Mouse (Mus musculus): Measurements from ENCODE around the gene Gm10073.
"Not testable (repeated sequence)": the region's sequence is repeated elsewhere in the genome, so short reads cannot be mapped to it uniquely, and the experiment has no call there.

Gene Gm10073

DNA sequence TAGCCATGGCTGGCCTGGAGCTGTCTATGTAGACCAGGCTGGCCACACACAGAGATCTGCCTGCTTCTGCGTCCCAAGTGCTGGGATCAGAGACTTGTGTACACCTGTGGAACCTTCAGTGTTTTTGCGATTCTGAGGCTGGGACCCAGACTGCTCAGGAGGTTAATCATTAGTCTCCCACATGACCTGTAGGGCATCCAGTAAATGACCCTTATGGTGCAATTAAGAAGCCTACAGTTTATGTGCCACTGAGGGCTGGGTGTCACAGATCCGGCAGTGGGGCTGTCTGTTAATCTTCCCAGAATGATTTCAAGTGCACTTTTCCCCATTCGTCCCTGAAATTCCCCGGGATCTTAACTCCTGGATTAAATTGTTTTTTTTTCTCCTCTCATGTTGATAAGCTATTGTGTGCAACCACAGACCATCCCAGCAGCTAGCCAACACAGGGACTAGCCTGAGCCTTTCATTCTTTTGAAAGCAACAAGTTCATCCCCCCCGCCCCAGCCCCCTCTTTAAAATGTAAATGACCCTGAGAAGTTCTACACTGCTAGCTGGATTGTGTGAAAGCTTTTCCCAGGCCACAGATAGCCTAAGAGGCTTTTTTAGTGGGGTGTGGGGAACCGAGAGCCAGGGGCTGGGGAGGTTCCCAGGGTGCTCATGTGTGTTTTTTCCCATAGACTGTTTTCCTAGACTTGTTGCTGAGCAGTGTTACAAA, 26.2 kb upstream of the Gm10073 start:
- peak; percentile 86 for DNase-seq (ENCODE audit: low read depth, low spot score)

DNA sequence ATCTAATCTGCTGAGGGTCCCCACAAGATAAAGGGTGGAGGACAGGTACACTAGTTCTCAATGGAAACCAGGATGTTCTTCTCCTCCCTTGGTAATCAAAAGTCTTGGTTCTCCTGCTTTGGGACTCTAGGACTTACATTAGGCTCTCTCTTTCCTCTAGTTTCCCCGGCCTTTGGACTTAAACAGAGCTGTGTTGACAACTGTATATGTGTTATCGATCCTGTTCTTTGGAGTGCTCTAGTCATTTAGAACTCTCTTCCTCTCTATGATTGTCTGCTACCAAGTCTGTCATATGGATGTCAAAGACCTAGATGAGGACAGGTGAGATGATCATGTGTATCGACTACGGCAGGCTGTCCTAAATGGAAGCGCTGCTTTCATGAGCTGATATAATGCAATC, 23.8 kb upstream of the Gm10073 start:
- no peak for DNase-seq (ENCODE audit: low read depth, low spot score)

DNA sequence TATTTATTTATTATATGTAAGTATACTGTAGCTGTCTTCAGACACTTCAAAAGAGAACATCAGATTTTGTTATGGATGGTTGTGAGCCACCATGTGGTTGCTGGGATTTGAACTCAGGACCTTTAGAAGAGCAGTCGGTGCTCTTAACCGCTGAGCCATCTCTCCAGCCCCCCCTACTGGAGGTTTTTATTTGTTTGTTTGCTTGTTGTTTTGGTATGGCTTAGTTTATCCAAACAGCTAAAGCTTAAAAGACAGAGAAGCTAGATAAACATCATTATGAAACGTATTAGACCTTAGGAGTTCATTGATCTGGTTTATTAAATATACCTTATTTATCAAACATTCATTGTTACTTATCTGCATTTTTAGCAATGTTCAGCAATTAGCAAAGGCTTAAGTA, 22.4 kb upstream of the Gm10073 start:
- peak; percentile 57 for DNase-seq (ENCODE audit: low read depth, low spot score)

DNA sequence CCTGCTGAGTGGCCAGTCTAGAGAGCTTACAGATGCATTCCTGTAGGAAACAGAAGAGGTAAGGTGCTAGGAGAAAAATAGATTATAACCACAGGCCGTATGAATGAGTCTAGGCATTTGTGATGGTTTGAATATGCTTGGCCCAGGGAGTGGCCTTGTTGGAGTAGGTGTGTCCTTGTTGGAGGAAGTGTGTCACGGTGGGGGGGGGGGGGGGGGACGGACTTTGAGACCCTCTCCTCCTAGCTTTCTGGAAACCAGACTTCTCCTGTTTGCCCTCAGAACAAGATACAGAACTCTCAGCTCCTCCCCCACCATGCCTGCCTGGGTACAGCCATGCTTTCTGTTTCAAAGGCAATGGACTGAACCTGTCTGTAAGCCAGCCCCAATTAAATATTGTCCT, 19.2 kb upstream of the Gm10073 start:
- no peak for DNase-seq (ENCODE audit: low read depth, low spot score)

- DNase-seq (ENCODE audit: low read depth, low spot score), result no peak
Measured at GRCm38 (mm10) chr8:106588443-106589431, 15.5 kb upstream of the Gm10073 start.

DNA sequence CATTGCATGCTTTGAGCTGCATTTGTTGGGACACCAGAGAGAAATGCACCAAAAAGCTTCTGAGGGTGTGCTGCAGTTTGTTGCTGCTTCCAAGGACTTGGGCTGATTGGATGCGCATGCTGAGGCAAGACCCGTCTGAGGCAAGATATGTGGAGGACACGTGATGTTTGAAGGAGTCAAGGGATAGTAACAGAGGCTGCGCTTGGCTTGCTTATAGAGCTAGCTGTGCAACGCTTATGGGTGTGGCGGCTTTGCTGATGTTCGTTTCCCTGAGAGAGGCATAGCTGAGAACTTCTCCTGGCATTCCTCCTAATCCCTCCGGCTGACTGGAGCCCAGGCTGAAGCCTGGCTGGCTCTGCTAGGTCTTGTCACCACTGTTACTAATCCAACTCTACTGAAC, 13.6 kb upstream of the Gm10073 start:
- peak; percentile 80 for DNase-seq (ENCODE audit: low read depth, low spot score)

- DNase-seq (ENCODE audit: low read depth, low spot score), result no peak
Measured at GRCm38 (mm10) chr8:106585671-106586037, 12.4 kb upstream of the Gm10073 start.

DNA sequence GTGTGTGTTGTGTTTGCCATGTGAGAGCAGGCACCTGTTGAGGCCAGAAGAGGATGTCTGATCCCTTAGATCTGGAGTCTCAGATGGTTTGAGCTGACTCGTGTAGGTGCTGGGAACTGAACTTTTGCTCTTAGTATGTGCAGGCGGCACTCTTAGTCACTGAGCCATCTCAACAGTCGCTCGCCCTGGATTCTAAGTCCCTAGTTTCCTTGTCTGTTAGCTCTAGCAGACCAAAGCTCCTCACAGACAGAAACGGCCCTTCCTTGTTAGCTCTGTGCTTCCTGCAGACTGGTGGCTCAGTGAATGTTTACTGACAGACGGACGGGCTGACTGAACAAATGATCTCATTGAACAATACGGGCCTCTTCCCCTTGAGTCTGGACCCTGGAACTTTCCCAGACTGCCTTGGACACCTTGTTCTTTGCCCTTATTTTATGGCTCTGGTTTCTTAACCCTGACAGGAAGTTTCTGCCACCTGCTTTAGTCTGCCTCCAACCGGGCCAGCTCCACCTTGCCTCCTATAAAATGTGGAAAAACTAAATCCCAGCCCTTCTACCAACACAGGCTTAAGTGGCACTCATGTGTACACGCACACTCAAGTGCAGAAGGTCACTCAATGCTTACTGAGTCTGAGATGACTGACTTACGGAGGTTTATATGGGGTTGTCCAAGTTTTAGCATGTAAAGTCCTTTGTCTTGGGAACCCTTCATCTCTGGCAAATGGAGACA, 11.8 kb upstream of the Gm10073 start:
- DNase-seq (ENCODE audit: low read depth, low spot score), result no peak

- DNase-seq (ENCODE audit: low read depth, low spot score), result no peak
Measured at GRCm38 (mm10) chr8:106581344-106582088, 8.3 kb upstream of the Gm10073 start.

DNA sequence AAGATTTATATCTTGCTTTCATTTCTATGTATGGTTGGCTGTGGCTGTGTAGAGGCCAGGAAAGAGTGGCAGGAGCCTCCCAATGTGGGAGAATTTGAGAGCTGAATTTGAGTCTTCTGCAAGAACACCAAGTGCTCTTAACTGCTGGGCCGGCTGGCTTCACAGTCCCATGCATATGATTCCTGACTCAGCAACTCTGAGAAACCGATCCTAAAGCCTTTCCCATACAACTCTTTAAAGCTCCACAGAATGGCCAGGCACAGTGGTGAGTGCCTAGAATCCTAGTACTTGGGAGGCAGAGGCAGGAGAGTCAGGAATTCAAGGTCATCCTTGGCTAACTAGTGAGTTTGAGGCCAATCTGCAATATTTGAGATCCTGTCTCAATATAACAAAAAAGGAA, 6.2 kb upstream of the Gm10073 start:
- DNase-seq (ENCODE audit: low read depth, low spot score), result no peak

GRCm38 (mm10) chr8:106576849-106577555, 3.7 kb upstream of the Gm10073 start:
- DNase-seq (ENCODE audit: low read depth, low spot score), result no peak

GRCm38 (mm10) chr8:106574283-106574682, 1.0 kb upstream of the Gm10073 start:
- no peak for DNase-seq (ENCODE audit: low read depth, low spot score)

DNA sequence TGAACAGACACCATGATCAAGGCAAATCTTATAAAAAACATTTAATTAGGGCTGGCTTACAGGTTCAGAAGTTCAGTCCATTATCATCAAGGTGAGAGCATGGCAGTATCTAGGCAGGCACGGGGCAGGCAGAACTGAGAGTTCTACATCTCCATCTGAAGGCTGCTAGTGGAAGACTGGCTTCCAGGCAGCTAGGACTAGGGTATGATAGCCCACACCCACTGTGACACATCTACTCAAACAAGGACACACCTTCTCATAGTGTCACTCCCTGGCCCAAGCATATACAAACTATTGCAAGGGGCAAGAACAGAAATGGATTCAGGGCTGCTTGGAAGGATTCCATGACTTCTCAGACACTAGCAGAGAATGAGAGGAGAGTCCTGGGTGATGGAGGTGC, 1.1 kb downstream of the Gm10073 start:
- DNase-seq (ENCODE audit: low read depth, low spot score), result not testable (repeated sequence)

DNA sequence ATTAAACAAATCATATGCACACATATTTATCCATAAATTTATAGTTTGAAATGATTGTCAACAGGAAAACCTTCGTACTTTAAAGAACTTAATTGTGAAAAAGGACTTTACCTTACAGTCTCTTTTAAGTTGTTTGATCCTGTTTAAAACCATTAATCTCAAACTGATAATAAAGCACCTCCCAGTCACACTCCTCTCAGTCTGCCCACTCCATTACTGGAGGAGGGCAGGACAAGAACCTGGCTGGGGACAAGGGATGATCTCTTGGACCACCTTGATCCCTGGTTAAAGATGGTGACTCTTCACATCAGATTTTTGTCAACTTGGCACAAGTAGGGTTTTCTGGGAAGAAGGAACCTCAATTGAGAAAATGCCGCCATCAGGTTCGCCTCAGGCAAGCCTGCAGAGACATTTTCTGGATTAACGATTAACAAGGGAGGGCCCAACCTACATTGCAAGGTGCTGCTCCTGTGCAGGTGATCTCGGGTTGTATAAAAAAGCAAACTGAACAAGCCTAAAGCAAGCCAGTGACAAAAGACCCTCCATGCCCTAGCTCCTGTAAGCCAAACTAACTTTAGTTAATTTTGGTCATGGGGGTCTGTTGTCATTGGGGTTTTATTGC, 1.6 kb downstream of the Gm10073 start:
- DNase-seq (ENCODE audit: low read depth, low spot score), result no peak

DNA sequence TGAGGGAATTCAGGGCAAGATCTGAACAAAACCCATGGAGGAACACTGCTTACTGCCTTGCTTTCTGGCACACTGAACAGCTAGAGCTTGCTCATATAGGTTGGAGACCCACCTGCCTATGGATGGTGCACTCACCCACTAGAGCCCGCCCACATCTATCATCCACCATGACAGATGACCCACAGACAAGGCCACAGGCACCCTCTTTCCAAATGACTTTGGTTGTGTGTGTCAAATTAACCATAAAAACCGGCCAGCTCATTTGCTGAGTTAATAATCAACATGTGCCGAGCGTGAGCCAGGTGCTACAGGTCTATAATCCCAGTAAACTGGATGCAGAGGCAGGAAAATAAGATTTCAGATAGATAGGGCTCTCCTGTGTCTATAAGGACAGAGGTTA, 2.9 kb downstream of the Gm10073 start:
- no peak for DNase-seq (ENCODE audit: low read depth, low spot score)

DNA sequence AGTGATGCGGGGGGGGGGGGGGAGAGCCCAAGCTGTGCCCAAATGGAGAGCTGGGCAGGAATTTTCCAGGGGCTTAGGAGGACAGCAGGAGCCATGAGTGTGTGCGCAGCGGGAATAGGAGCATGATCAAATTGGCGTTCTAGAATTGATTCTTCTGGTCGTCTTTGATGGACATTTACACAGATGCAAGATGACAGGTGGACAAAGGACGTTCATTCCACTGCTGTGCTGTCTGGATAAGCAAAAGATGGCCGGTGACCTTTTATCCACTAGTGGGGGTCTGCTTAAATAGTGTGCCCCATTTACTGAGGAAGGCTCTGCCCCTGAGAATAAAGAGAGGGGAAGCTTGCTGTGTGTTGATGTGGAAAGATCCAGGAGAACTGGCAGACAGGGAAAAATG, 4.3 kb downstream of the Gm10073 start:
- no peak for DNase-seq (ENCODE audit: low read depth, low spot score)

DNA sequence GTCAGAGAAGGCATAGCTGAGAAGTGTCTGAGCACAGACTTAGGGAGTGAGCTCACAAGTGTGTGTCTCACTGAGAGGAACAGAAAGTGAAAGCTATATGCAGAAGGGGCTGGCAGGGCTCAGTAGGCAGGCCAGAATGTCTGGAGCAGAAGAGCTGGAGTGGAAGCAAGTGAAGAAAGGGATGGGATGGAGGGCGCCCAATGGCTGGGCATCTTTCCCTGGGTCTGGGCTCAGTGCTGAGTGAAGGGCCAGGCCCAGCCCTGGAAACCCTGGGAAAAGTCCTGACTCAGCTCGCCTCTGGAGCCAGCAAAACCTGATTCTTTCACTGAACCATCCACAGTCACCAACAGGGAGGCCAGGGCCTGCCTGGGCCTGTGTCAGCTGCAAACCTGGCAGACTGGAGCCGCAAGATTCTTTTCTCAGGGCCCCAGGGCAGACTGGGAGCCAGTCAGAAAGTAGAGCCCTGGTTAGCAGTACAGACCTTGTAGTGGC, 9.5 kb downstream of the Gm10073 start:
- DNase-seq (ENCODE audit: low read depth, low spot score), result no peak

- DNase-seq (ENCODE audit: low read depth, low spot score), result peak; percentile 91
Measured at GRCm38 (mm10) chr8:106561097-106561865, 12.0 kb downstream of the Gm10073 start.

DNA sequence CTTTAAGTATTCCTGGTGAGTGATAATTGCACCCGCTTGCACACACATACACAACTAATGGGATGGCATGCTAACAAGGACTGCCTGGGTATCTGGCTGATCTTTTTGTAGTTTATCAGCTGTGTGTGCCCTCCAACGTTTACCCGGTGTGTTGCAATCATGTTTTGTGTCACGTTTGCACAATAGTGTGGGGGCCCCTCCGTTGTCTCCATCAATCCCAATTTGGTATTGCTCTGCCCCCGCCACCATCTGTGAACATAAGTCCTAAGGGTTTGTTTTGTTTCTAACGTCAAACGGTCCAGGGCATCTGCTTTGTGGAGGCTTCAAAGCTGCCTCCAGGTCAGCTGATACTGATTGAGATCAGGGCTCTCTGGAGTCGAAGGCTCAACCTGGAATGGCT, 13.4 kb downstream of the Gm10073 start:
- DNase-seq (ENCODE audit: low read depth, low spot score), result no peak
